Mouse (Mus musculus) intestine, postnatal 0 days (tissue): ENCODE data around the gene L1cam. TPM values are rescaled to one million over a fixed set of nuclear protein-coding genes. Genes with fewer than 3 reads are reported as not detected.

Experiments
- ATAC-seq: fragments of 200-750 bp; cut with Nextera tagmentation; 2 replicates; pipeline ENCODE4 v1.8.0; 2017; ENCODE audit warnings: mild to moderate bottlenecking, moderate TSS enrichment, moderate library complexity
- H3K27ac ChIP-seq: fragments of 300-500 bp; sonication (generic); 2 replicates; pipeline ENCODE4 v1.5.1; 2014; ENCODE audit warnings: mild to moderate bottlenecking, low read depth, low read length, moderate library complexity
- H3K27me3 ChIP-seq: fragments of 300-500 bp; sonication (generic); replicated peaks from 2 replicates; pipeline ENCODE4 v1.6.1; 2014; ENCODE audit warnings: low read length, mixed read lengths; ENCODE audit not compliant: control insufficient read depth, insufficient read depth
- H3K36me3 ChIP-seq: fragments of 300-500 bp; sonication (generic); 2 replicates; pipeline ENCODE4 v1.6.1; 2014; ENCODE audit warnings: mild to moderate bottlenecking, moderate library complexity; ENCODE audit not compliant: control insufficient read depth, insufficient read depth
- H3K4me1 ChIP-seq: fragments of 300-500 bp; sonication (generic); replicated peaks from 2 replicates; pipeline ENCODE4 v1.6.1; 2014; ENCODE audit warnings: antibody characterized with exemption, low read length, mixed read lengths; ENCODE audit not compliant: control insufficient read depth, insufficient read depth
- H3K4me2 ChIP-seq: fragments of 300-500 bp; sonication (generic); replicated peaks from 2 replicates; pipeline ENCODE4 v1.6.1; 2014; ENCODE audit warnings: low read depth, mild to moderate bottlenecking, moderate library complexity
- H3K4me3 ChIP-seq: fragments of 300-500 bp; sonication (generic); 2 replicates; pipeline ENCODE4 v1.5.1; 2014; ENCODE audit warnings: low read depth, low read length
- H3K9ac ChIP-seq: fragments of 300-500 bp; sonication (generic); 2 replicates; pipeline ENCODE4 v1.6.1; 2014; ENCODE audit warnings: mild to moderate bottlenecking, low read depth, low read length
- H3K9me3 ChIP-seq: fragments of 300-500 bp; sonication (generic); 2 replicates; pipeline ENCODE4 v1.6.1; 2016; ENCODE audit warnings: mixed run types; ENCODE audit not compliant: control insufficient read depth
- CTCF ChIP-seq: sonication (generic); IDR thresholded peaks from 2 replicates; pipeline ENCODE4 v1.5.1; 2016; ENCODE audit warnings: low read depth, mild to moderate bottlenecking, control low read depth, antibody characterized with exemption, moderate library complexity
- WGBS: fragments of 180-500 bp; shearing (Covaris S2); extraction: QIAGEN DNeasy Blood & Tissue Kit; methylation state at CpG from one replicate; pipeline ENCODE4 v1.1.7; 2014; 5-methylcytosine and 5-hydroxymethylcytosine counted together
- polyA plus RNA-seq: library from polyadenylated mRNA; unstranded; fragments of >200 nt; fragmentation: Nextera tagmentation; extraction: Ambion mirVana; gene quantifications from 2 replicates; pipeline ENCODE4 v1.2.1, GENCODE M21; 2015

The L1cam gene
- polyA plus RNA-seq, 1 experiment from 2014 or later = 3.2 TPM

DNA sequence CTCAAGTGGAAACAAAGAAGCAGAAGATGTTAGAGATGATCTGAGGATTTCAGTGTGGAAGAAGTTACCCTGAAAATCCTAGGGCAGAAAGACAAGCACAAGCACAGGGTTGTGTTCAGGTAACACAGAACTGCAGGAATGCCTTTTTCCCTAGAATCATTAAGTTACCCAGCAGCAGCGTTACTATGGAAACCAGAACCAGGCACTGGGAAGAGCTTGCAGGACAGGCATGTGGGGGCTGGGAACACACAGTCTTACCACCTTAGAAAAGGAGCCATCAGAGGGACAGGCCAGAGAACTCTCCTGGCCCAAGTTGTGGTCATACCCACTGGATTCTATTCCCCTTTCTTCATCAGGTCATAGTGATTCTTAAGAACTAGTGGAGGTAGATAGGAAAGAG, 90.1 kb downstream of the L1cam start:
- H3K9me3 ChIP-seq = no peaks in the 10 kb centered on the region
- WGBS = 62% methylated on average over 1 of the region's 1 CpGs
- H3K27ac ChIP-seq = no peak overlapping the region
- no peak for ATAC-seq
- no peak overlapping the region for H3K4me3 ChIP-seq
- no peak for TF ChIP-seq CTCF
- H3K36me3 ChIP-seq = no peaks in the 10 kb centered on the region
- H3K4me2 ChIP-seq = no peak overlapping the region
- H3K27me3 ChIP-seq = no peaks in the 10 kb centered on the region
- H3K9ac ChIP-seq = no peak overlapping the region
- H3K4me1 ChIP-seq = no peaks in the 10 kb centered on the region

Other genes starting within 250 kb of the L1cam start
- gene Pnck, start 236.0 kb downstream of the L1cam start, polyA plus RNA-seq = 8.5 and 9.4 TPM in 2 replicates
- 46.8 and 50.9 TPM in 2 replicates for gene Slc6a8, start 223.0 kb downstream of the L1cam start, polyA plus RNA-seq
- 380 and 382 TPM in 2 replicates for gene Bcap31, start 179.9 kb downstream of the L1cam start, polyA plus RNA-seq
- 46.5 and 51.3 TPM in 2 replicates for gene Abcd1, start 179.5 kb downstream of the L1cam start, polyA plus RNA-seq
- gene Plxnb3, start 139.0 kb downstream of the L1cam start, polyA plus RNA-seq = 0.22 and 0.27 TPM in 2 replicates
- 0.90 and 1.3 TPM in 2 replicates for gene Srpk3, start 121.7 kb downstream of the L1cam start, polyA plus RNA-seq
- 142 and 145 TPM in 2 replicates for gene Idh3g, start 109.2 kb downstream of the L1cam start, polyA plus RNA-seq
- gene Ssr4, start 109.1 kb downstream of the L1cam start, polyA plus RNA-seq = 299 and 323 TPM in 2 replicates
- 0.12 and 0.22 TPM in 2 replicates for gene Pdzd4, start 71.1 kb downstream of the L1cam start, polyA plus RNA-seq
- gene Avpr2, start 4.0 kb downstream of the L1cam start, polyA plus RNA-seq = 0.12 TPM in 1 of 2 replicates, not detected in the other
- gene Arhgap4, start 25.8 kb upstream of the L1cam start, polyA plus RNA-seq = 2.5 and 2.7 TPM in 2 replicates
- 76.6 and 76.7 TPM in 2 replicates for gene Naa10, start 25.8 kb upstream of the L1cam start, polyA plus RNA-seq
- gene Renbp, start 34.7 kb upstream of the L1cam start, polyA plus RNA-seq = 788 and 922 TPM in 2 replicates
- 19.0 and 22.6 TPM in 2 replicates for gene Hcfc1, start 70.3 kb upstream of the L1cam start, polyA plus RNA-seq
- gene Irak1, start 127.8 kb upstream of the L1cam start, polyA plus RNA-seq = 21.6 and 22.7 TPM in 2 replicates
- not detected in 2 replicates for gene Opn1mw, start 231.4 kb upstream of the L1cam start, polyA plus RNA-seq
- 7.9 and 8.5 TPM in 2 replicates for gene Mecp2, start 239.3 kb upstream of the L1cam start, polyA plus RNA-seq